Mouse (Mus musculus) bone marrow macrophage, adult 2 months (primary cell): Measurements from ENCODE around the gene Shb. TPM values are rescaled to one million over a fixed set of nuclear protein-coding genes. Genes with fewer than 3 reads are reported as not detected.

Experiments
- H3K27ac ChIP-seq: 2 replicates; pipeline ENCODE4 v1.5.1; 2012; ENCODE audit warnings: low read depth, low read length; ENCODE audit not compliant: insufficient read depth
- H3K4me1 ChIP-seq: 2 replicates; pipeline ENCODE4 v1.6.1; 2012; ENCODE audit warnings: low read length; ENCODE audit not compliant: control insufficient read depth, insufficient read depth
- H3K4me3 ChIP-seq: 2 replicates; pipeline ENCODE4 v1.5.1; 2012; ENCODE audit warnings: mild to moderate bottlenecking, low read length, moderate library complexity; ENCODE audit not compliant: insufficient read depth
- CTCF ChIP-seq: IDR thresholded peaks from 2 replicates; pipeline ENCODE4 v1.5.1; 2012; ENCODE audit warnings: low read depth, mild to moderate bottlenecking, low read length, moderate library complexity
- POLR2A ChIP-seq: IDR thresholded peaks from 2 replicates; pipeline ENCODE4 v1.6.1; 2012; ENCODE audit warnings: mild to moderate bottlenecking, low read depth, low read length, borderline replicate concordance
- polyA plus RNA-seq: library from polyadenylated mRNA; stranded (reverse); fragments of >200 nt; gene quantifications from 2 replicates; pipeline ENCODE4 v1.2.4, GENCODE M21; 2012; ENCODE audit not compliant: missing spikeins, insufficient read depth, insufficient read length

Gene Shb
- polyA plus RNA-seq, 1 experiment: 9.8 TPM

GRCm38 (mm10) chr4:45444813-45445212 is 87.5 kb downstream of the Shb start:
- Histone ChIP-seq H3K4me1 (peaks cover 30% of the 10 kb centered on the region), H3K27ac (no peak overlapping the region), H3K4me3 (no peak overlapping the region)
- TF ChIP-seq POLR2A (no peak), CTCF (no peak)

GRCm38 (mm10) chr4:45443652-45444051 is 88.6 kb downstream of the Shb start:
- no peak overlapping the region for H3K4me3 ChIP-seq
- TF ChIP-seq POLR2A (no peak), CTCF (no peak)
- peaks cover 29% of the 10 kb centered on the region for H3K4me1 ChIP-seq

GRCm38 (mm10) chr4:45442237-45442636 is 90.0 kb downstream of the Shb start:
- TF ChIP-seq CTCF (no peak), POLR2A (no peak)
- no peak overlapping the region for H3K27ac ChIP-seq
- peaks cover 21% of the 10 kb centered on the region for H3K4me1 ChIP-seq
- H3K4me3 ChIP-seq: no peak overlapping the region

More at GRCm38 (mm10) chr4:45443652-45444051, 88.6 kb downstream of the Shb start:
- H3K27ac ChIP-seq: no peak overlapping the region

GRCm38 (mm10) chr4:45441778-45442177 is 90.5 kb downstream of the Shb start:
- TF ChIP-seq CTCF (no peak), POLR2A (no peak)
- Histone ChIP-seq H3K4me3 (no peak overlapping the region), H3K4me1 (peaks cover 21% of the 10 kb centered on the region), H3K27ac (no peak overlapping the region)

GRCm38 (mm10) chr4:45439281-45439680 is 93.0 kb downstream of the Shb start:
- TF ChIP-seq CTCF (no peak), POLR2A (no peak)
- Histone ChIP-seq H3K4me3 (no peak overlapping the region), H3K27ac (no peak overlapping the region), H3K4me1 (peaks cover 24% of the 10 kb centered on the region)

GRCm38 (mm10) chr4:45437010-45437409 is 95.3 kb downstream of the Shb start:
- no peak for TF ChIP-seq POLR2A
- no peak for TF ChIP-seq CTCF
- Histone ChIP-seq H3K4me3 (no peak overlapping the region), H3K4me1 (peaks cover 6% of the 10 kb centered on the region; the same call in 1 of the 2 replicates), H3K27ac (no peak overlapping the region)

- Histone ChIP-seq H3K27ac (no peak overlapping the region), H3K4me3 (no peak overlapping the region), H3K4me1 (peaks cover 3% of the 10 kb centered on the region; the same call in 1 of the 2 replicates)
- TF ChIP-seq CTCF: no peak
- no peak for TF ChIP-seq POLR2A
Observed at GRCm38 (mm10) chr4:45436383-45436913, 95.8 kb downstream of the Shb start.

- Histone ChIP-seq H3K27ac (no peak overlapping the region), H3K4me3 (no peak overlapping the region), H3K4me1 (peaks cover 3% of the 10 kb centered on the region; the same call in 1 of the 2 replicates)
- TF ChIP-seq POLR2A (no peak), CTCF (no peak)
Observed at GRCm38 (mm10) chr4:45435899-45436298, 96.4 kb downstream of the Shb start.

GRCm38 (mm10) chr4:45434681-45435080 is 97.6 kb downstream of the Shb start:
- Histone ChIP-seq H3K4me3 (no peak overlapping the region), H3K4me1 (peaks cover 3% of the 10 kb centered on the region; the same call in 1 of the 2 replicates), H3K27ac (no peak overlapping the region)
- TF ChIP-seq CTCF (no peak), POLR2A (no peak)

- H3K27ac ChIP-seq: no peak overlapping the region
Observed at GRCm38 (mm10) chr4:45434071-45434470, 98.2 kb downstream of the Shb start.

More at GRCm38 (mm10) chr4:45434071-45434470, 98.2 kb downstream of the Shb start:
- H3K4me1 ChIP-seq: peaks cover 3% of the 10 kb centered on the region; the same call in 1 of the 2 replicates
- no peak overlapping the region for H3K4me3 ChIP-seq
- TF ChIP-seq POLR2A: no peak
- no peak for TF ChIP-seq CTCF
